Mouse (Mus musculus): ENCODE results near the gene Adam34.
"Not testable (repeated sequence)": the region's sequence is repeated elsewhere in the genome, so short reads cannot be mapped to it uniquely, and the experiment has no call there.

DNA sequence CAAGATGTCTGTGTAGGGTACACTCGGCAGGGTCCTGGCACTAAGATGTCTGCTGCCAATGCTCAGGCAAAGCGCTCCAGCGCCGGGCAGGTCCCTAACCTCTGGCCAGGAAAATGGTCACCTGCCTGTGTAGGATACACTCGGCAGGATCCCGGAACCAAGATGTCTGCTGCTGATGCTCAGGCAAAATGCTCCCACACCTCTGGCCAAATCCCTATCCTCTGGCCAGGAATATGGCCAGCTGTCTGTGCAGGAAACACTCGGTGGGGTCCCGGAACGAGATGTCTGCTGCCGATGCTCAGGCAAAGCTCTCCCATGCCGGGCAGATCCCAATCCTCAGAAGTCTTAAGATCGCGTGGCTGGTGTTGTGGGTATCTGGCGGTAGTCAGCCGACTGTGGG is 106.7 kb downstream of the Adam34 start:
- TF ChIP-seq POLR2A (IDR thresholded peaks at IDR 0.05; ENCODE audit: borderline replicate concordance, insufficient read depth, low read length); CTCF (IDR thresholded peaks at IDR 0.05; ENCODE audit: borderline replicate concordance, insufficient read depth, low read depth, low read length): not testable (repeated sequence)

Measured in cerebellum, adult 2 months (tissue).